Mouse (Mus musculus) E14TG2a.4 (cell line): Measurements from ENCODE around the gene Clptm1l.

Experiments used
- CTCF ChIP-seq: conservative IDR thresholded peaks from 2 replicates; pipeline ENCODE4 v1.5.1; 2014; ENCODE audit warnings: low read length
- NANOG ChIP-seq: IDR thresholded peaks from 2 replicates; pipeline ENCODE4 v1.6.1; 2014; ENCODE audit warnings: borderline replicate concordance, low read length, mixed read lengths

GRCm38 (mm10) chr13:73618406-73618805 is 14.6 kb downstream of the Clptm1l start:
- no peak for TF ChIP-seq CTCF
- TF ChIP-seq NANOG, result no peak
